Mouse (Mus musculus): Measurements from ENCODE around the gene Fam163a. TPM values are rescaled to one million over a fixed set of nuclear protein-coding genes. Genes with fewer than 3 reads are reported as not detected.
"Not testable (repeated sequence)": the region's sequence is repeated elsewhere in the genome, so short reads cannot be mapped to it uniquely, and the experiment has no call there.

Gene Fam163a
- polyA plus RNA-seq, 1 experiment from 2014 or later = 6.5 TPM

GRCm38 (mm10) chr1:156066133-156066532, 138.7 kb downstream of the Fam163a start:
- H3K36me3 ChIP-seq (replicated peaks) = peaks cover 9% of the 10 kb centered on the region; the same call in 1 of the 2 replicates
- no peaks in the 10 kb centered on the region for H3K4me1 ChIP-seq
- no peak for ATAC-seq (replicated peaks)
- 76% methylated on average over 3 of the region's 3 CpGs for WGBS
- H3K4me2 ChIP-seq = no peak overlapping the region
- no peak overlapping the region for H3K9ac ChIP-seq
- no peaks in the 10 kb centered on the region for H3K27me3 ChIP-seq (replicated peaks)
- no peak overlapping the region for H3K27ac ChIP-seq
- no peaks in the 10 kb centered on the region for H3K9me3 ChIP-seq
- no peak overlapping the region for H3K4me3 ChIP-seq

GRCm38 (mm10) chr1:156062193-156062592, 142.6 kb downstream of the Fam163a start:
- Histone ChIP-seq H3K27me3 (replicated peaks) (no peaks in the 10 kb centered on the region), H3K9me3 (no peaks in the 10 kb centered on the region), H3K9ac (no peak overlapping the region), H3K4me1 (no peaks in the 10 kb centered on the region), H3K36me3 (replicated peaks) (peaks cover 9% of the 10 kb centered on the region; the same call in 1 of the 2 replicates), H3K27ac (no peak overlapping the region), H3K4me2 (no peak overlapping the region), H3K4me3 (no peak overlapping the region)
- no peak for ATAC-seq (replicated peaks)
- WGBS = 94% methylated on average over 4 of the region's 4 CpGs

DNA sequence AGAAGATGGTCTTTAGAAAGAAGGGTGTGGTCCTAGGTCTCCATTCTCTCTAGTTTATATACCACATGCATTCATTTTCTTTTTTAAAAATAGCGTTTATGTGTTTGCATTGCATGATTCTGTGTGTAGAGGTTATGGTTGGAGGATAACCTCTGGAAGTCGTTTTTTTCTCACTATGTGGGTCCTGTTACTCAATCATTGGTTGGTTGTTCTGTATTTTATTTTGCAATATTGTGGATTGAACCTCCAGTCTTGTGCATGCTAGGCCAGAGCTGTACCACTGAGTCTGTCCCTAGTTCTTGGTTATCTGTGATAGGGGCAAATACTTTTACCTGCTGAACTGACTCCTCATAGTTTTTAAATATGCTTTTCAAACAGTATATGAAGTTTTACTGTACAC, 146.6 kb downstream of the Fam163a start:
- Histone ChIP-seq H3K4me3 (no peak overlapping the region), H3K9ac (no peak overlapping the region), H3K27me3 (replicated peaks) (no peaks in the 10 kb centered on the region), H3K9me3 (no peaks in the 10 kb centered on the region), H3K4me2 (no peak overlapping the region), H3K4me1 (no peaks in the 10 kb centered on the region), H3K36me3 (replicated peaks) (peaks cover 5% of the 10 kb centered on the region; the same call in 1 of the 2 replicates), H3K27ac (no peak overlapping the region)
- WGBS = 86% methylated on average over 2 of the region's 2 CpGs
- no peak for ATAC-seq (replicated peaks)

GRCm38 (mm10) chr1:156046688-156047087, 158.1 kb downstream of the Fam163a start:
- H3K27me3 ChIP-seq (replicated peaks) = no peaks in the 10 kb centered on the region
- peaks cover 9% of the 10 kb centered on the region for H3K36me3 ChIP-seq (replicated peaks)
- WGBS = 77% methylated on average over 3 of the region's 3 CpGs
- no peak overlapping the region for H3K4me2 ChIP-seq
- H3K4me3 ChIP-seq = no peak overlapping the region
- ATAC-seq (replicated peaks) = no peak
- H3K4me1 ChIP-seq = peaks cover 13% of the 10 kb centered on the region
- H3K9ac ChIP-seq = no peak overlapping the region
- H3K27ac ChIP-seq = no peak overlapping the region
- no peaks in the 10 kb centered on the region for H3K9me3 ChIP-seq

GRCm38 (mm10) chr1:156044211-156044611, 160.6 kb downstream of the Fam163a start:
- H3K9ac ChIP-seq = no peak overlapping the region
- H3K27ac ChIP-seq = no peak overlapping the region
- no peak for ATAC-seq (replicated peaks)
- H3K36me3 ChIP-seq (replicated peaks) = no peaks in the 10 kb centered on the region
- 92% methylated on average over 5 of the region's 5 CpGs for WGBS
- peaks cover 21% of the 10 kb centered on the region for H3K4me1 ChIP-seq
- no peak overlapping the region for H3K4me3 ChIP-seq
- no peaks in the 10 kb centered on the region for H3K9me3 ChIP-seq
- H3K4me2 ChIP-seq = no peak overlapping the region
- no peaks in the 10 kb centered on the region for H3K27me3 ChIP-seq (replicated peaks)

GRCm38 (mm10) chr1:156043027-156043426, 161.8 kb downstream of the Fam163a start:
- Histone ChIP-seq H3K27me3 (replicated peaks) (no peaks in the 10 kb centered on the region), H3K4me2 (no peak overlapping the region), H3K9ac (no peak overlapping the region), H3K36me3 (replicated peaks) (no peaks in the 10 kb centered on the region), H3K4me1 (peaks cover 21% of the 10 kb centered on the region), H3K27ac (no peak overlapping the region), H3K4me3 (no peak overlapping the region), H3K9me3 (no peaks in the 10 kb centered on the region)
- WGBS = 10% methylated on average over 4 of the region's 4 CpGs
- ATAC-seq (replicated peaks) = 0 out of 2 replicates have a peak, but pooled peaks have one; percentile 29

GRCm38 (mm10) chr1:156042481-156042880, 162.3 kb downstream of the Fam163a start:
- WGBS = 94% methylated on average over 5 of the region's 5 CpGs
- Histone ChIP-seq H3K27ac (no peak overlapping the region), H3K9ac (no peak overlapping the region), H3K9me3 (no peaks in the 10 kb centered on the region), H3K4me3 (no peak overlapping the region), H3K4me1 (peaks cover 21% of the 10 kb centered on the region), H3K27me3 (replicated peaks) (no peaks in the 10 kb centered on the region), H3K36me3 (replicated peaks) (no peaks in the 10 kb centered on the region), H3K4me2 (0 out of 2 replicates have a peak overlapping the region, but pooled peaks have one; percentile 56)
- no peak for ATAC-seq (replicated peaks)

GRCm38 (mm10) chr1:156041451-156042241, 163.2 kb downstream of the Fam163a start:
- H3K9ac ChIP-seq = peak overlapping the region; percentile 38
- WGBS = 54% methylated on average over 7 of the region's 7 CpGs
- no peak for ATAC-seq (replicated peaks)

DNA sequence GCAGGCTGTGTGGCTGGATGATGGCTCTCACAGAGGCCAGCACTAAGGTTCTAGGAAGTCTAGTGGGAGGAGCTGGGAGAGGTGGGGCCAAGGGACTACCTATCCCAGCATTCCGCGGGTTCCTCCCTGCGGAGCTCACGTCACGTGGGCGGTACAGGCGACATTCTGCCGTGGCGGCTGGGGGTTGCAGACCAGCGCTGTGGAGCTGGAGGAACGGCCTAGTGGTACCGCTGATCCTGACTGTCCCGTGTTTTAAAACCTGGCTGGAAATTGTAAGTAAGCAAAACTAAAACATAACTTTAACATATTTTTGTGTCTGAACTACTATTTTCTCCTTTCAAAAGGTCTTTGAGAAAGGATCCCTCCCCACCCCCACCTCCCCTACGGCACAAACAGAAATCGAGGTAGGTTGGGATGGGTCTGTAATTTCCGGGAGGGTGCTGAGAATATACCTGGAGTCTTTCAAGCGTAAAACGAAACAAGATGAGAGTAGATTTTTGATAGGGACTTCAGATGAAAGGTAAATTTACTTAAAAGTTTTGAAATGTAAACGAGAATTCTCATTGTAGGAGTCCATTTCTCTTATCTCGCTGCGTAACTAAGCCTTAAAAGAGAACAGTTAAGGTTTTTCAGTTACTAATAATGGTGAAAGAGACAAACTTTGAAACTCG, 164.0 kb downstream of the Fam163a start:
- Histone ChIP-seq H3K36me3 (replicated peaks) (no peaks in the 10 kb centered on the region), H3K4me2 (peak overlapping the region; percentile 56), H3K9me3 (no peaks in the 10 kb centered on the region), H3K4me3 (peak overlapping the region; percentile 61), H3K27me3 (replicated peaks) (no peaks in the 10 kb centered on the region), H3K4me1 (peaks cover 30% of the 10 kb centered on the region), H3K9ac (peak overlapping the region; percentile 50), H3K27ac (peak overlapping the region; percentile 59; the same call in 1 of the 2 replicates)
- 1% methylated on average over 22 of the region's 22 CpGs for WGBS
- peak; percentile 84 for ATAC-seq (replicated peaks)

More at GRCm38 (mm10) chr1:156041451-156042241, 163.2 kb downstream of the Fam163a start:
- Histone ChIP-seq H3K27ac (no peak overlapping the region), H3K4me1 (peaks cover 27% of the 10 kb centered on the region), H3K9me3 (no peaks in the 10 kb centered on the region), H3K4me2 (peak overlapping the region; percentile 56), H3K4me3 (peak overlapping the region; percentile 61), H3K36me3 (replicated peaks) (no peaks in the 10 kb centered on the region), H3K27me3 (replicated peaks) (no peaks in the 10 kb centered on the region)

- H3K27me3 ChIP-seq (replicated peaks); H3K4me2 ChIP-seq; H3K4me3 ChIP-seq; ATAC-seq (replicated peaks); H3K9me3 ChIP-seq; H3K36me3 ChIP-seq (replicated peaks); H3K9ac ChIP-seq: not testable (repeated sequence)
- peaks cover 30% of the 10 kb centered on the region for H3K4me1 ChIP-seq
- 62% methylated on average over 7 of the region's 7 CpGs for WGBS
- peak overlapping the region; percentile 59; the same call in 1 of the 2 replicates for H3K27ac ChIP-seq
Measured at GRCm38 (mm10) chr1:156039989-156040388, 164.8 kb downstream of the Fam163a start.

GRCm38 (mm10) chr1:156037144-156037583, 167.7 kb downstream of the Fam163a start:
- no peak overlapping the region for H3K4me3 ChIP-seq
- H3K9me3 ChIP-seq = no peaks in the 10 kb centered on the region
- no peak overlapping the region for H3K27ac ChIP-seq
- no peak overlapping the region for H3K4me2 ChIP-seq
- no peaks in the 10 kb centered on the region for H3K27me3 ChIP-seq (replicated peaks)
- WGBS = 65% methylated on average over 5 of the region's 5 CpGs
- ATAC-seq (replicated peaks) = no peak
- H3K4me1 ChIP-seq = peaks cover 30% of the 10 kb centered on the region
- no peak overlapping the region for H3K9ac ChIP-seq
- peaks cover 9% of the 10 kb centered on the region; the same call in 1 of the 2 replicates for H3K36me3 ChIP-seq (replicated peaks)

- H3K9ac ChIP-seq = peak within 1 kb of the TSS; percentile 82
- H3K4me3 ChIP-seq = peak within 1 kb of the TSS; percentile 66
- peak within 1 kb of the TSS; percentile 97 for H3K27ac ChIP-seq
- peaks cover 21% of the 10 kb centered on the region for H3K4me1 ChIP-seq
- H3K27me3 ChIP-seq (replicated peaks) = no peaks in the 10 kb centered on the region
- no peaks in the 10 kb centered on the region for H3K9me3 ChIP-seq
- peak; percentile 96 for ATAC-seq (replicated peaks)
- under 1% methylated on average over 59 of the region's 59 CpGs for WGBS
- peaks cover 16% of the 10 kb centered on the region; the same call in 1 of the 2 replicates for H3K36me3 ChIP-seq (replicated peaks)
- peak within 1 kb of the TSS; percentile 70 for H3K4me2 ChIP-seq
Measured at GRCm38 (mm10) chr1:156035930-156036737, 168.7 kb downstream of the Fam163a start, which contains the start of gene Tor1aip1. Gene Tor1aip1, minus strand, starts transcription at chr1:156036480.

All from midbrain, embryonic 15.5 days (tissue).